In the genomic region with DNA sequence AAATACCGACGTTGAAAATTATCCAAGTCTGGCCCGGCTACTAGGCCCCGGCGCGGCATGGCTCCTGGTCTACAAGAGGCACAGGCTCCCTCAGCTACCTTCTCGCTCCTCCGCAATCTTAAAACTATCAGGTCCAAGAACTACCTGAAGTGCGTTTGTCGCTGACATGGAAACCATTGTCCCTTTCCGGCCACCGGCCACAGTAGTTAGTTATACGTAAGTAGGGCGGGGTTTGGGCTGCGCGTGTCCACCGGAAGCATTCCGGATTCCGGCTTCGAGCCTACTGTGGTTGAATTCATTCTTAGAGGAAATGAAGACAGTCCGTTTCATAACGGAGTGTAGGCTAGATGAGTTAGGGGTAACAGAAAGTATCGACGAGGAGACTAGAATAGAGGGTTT, we compare ENCODE assay signal across 8 mouse cellular contexts. TPM values are rescaled to one million over a fixed set of nuclear protein-coding genes. Genes with fewer than 3 reads are reported as not detected.
DNase-seq lines count a peak whose midpoint lies in the region; ATAC-seq and TF ChIP-seq lines count a peak whose summit lies in the region.
"Not testable (repeated sequence)": the region's sequence is repeated elsewhere in the genome, so short reads cannot be mapped to it uniquely, and the experiment has no call there.

A gene (plus strand): TSS at position 253 of the 399 bp plus-strand sequence.
A gene (minus strand): TSS at position 397 of the 399 bp plus-strand sequence.

- H3K9ac ChIP-seq in forebrain, embryonic 11.5 days (ENCODE audit: low read length): peak within 1 kb of the TSS; percentile 92
- peak within 1 kb of the TSS; percentile 94 for H3K9ac ChIP-seq in heart, embryonic 15.5 days
- peak within 1 kb of the TSS; percentile 97 for H3K9ac ChIP-seq in liver, embryonic 14.5 days (replicated peaks)
- H3K9ac ChIP-seq in stomach, embryonic 15.5 days: peak within 1 kb of the TSS; percentile 81

- not testable (repeated sequence) for TF ChIP-seq EP300 in liver, embryonic 14.5 days (IDR thresholded peaks at IDR 0.05; ENCODE audit: low read depth)

- H3ac ChIP-seq in C2C12 (ENCODE audit: control insufficient read depth, insufficient read length, low read depth): peak within 1 kb of the TSS; percentile 97

- peak within 1 kb of the TSS; percentile 91 for H3K27ac ChIP-seq in forebrain, embryonic 11.5 days (ENCODE audit: low read depth, low read length)
- peak within 1 kb of the TSS; percentile 99 for H3K27ac ChIP-seq in heart, embryonic 15.5 days
- peak within 1 kb of the TSS; percentile 89 for H3K27ac ChIP-seq in liver, embryonic 14.5 days
- H3K27ac ChIP-seq in stomach, embryonic 15.5 days: peak within 1 kb of the TSS; percentile 96

- H3K4me3 ChIP-seq in C2C12 (ENCODE audit: insufficient read depth, poor library complexity, severe bottlenecking): peak within 1 kb of the TSS; percentile 92
- H3K4me3 ChIP-seq in forebrain, embryonic 11.5 days (ENCODE audit: low read depth, low read length): peak within 1 kb of the TSS; percentile 67
- peak within 1 kb of the TSS; percentile 87 for H3K4me3 ChIP-seq in heart, embryonic 15.5 days
- peak within 1 kb of the TSS; percentile 85 to 98 for H3K4me3 ChIP-seq in liver, embryonic 14.5 days (ENCODE audit: insufficient read depth in 1 of 2, low read depth in 2 of 2, low read length in 2 of 2)
- H3K4me3 ChIP-seq in stomach, embryonic 15.5 days (replicated peaks): peak within 1 kb of the TSS; percentile 61

- not testable (repeated sequence) for H3K36me3 ChIP-seq in C2C12 (ENCODE audit: control insufficient read depth, insufficient read depth); forebrain, embryonic 11.5 days (ENCODE audit: control insufficient read depth, insufficient read depth, low read length); liver, embryonic 14.5 days (replicated peaks; ENCODE audit: control insufficient read depth, insufficient read depth, low read depth); stomach, embryonic 15.5 days
- H3K36me3 ChIP-seq in heart, embryonic 15.5 days: peaks cover 10% of the 10 kb centered on the region

- not testable (repeated sequence) for TF ChIP-seq CTCF in C2C12 (IDR thresholded peaks at IDR 0.05; ENCODE audit: control insufficient read depth, insufficient read depth, insufficient read length); liver, embryonic 14.5 days (IDR thresholded peaks at IDR 0.05; ENCODE audit: low read depth)

- not testable (repeated sequence) for H3K27me3 ChIP-seq in C2C12 (ENCODE audit: control insufficient read depth, insufficient read depth, insufficient read length); forebrain, embryonic 11.5 days (ENCODE audit: control insufficient read depth, insufficient read depth, low read length); heart, embryonic 15.5 days; liver, embryonic 14.5 days (ENCODE audit: control insufficient read depth, insufficient read depth, low read length); stomach, embryonic 15.5 days (replicated peaks)

- DNase-seq in c-Kit-negative CD71-positive TER-119-positive erythroid progenitor cells, embryonic 14.5 days (ENCODE audit: low read depth, low spot score): peak; percentile 82
- peak; percentile 89 for DNase-seq in forebrain, embryonic 11.5 days (ENCODE audit: low spot score)
- peak; percentile 95 to 96 for DNase-seq in kidney, postnatal 25 days
- peak; percentile 82 to 85 (median 84) for DNase-seq in liver, embryonic 14.5 days (ENCODE audit: low read depth in 3 of 3, low spot score in 3 of 3)
- peak; percentile 86 for DNase-seq in neural tube, embryonic 10.5 days (ENCODE audit: extremely low spot score, low spot score)

- not testable (repeated sequence) for H3K79me3 ChIP-seq in C2C12 (ENCODE audit: low read depth)

- H3K4me1 ChIP-seq in forebrain, embryonic 11.5 days (replicated peaks; ENCODE audit: control insufficient read depth, insufficient read depth, low read length): peaks cover 31% of the 10 kb centered on the region
- H3K4me1 ChIP-seq in heart, embryonic 15.5 days (replicated peaks): peaks cover 42% of the 10 kb centered on the region
- H3K4me1 ChIP-seq in liver, embryonic 14.5 days (replicated peaks; ENCODE audit: control insufficient read depth in 2 of 2, insufficient read depth in 2 of 2, low read length in 1 of 2): peaks cover 6 to 12% of the 10 kb centered on the region in 2 experiments
- peaks cover 38% of the 10 kb centered on the region for H3K4me1 ChIP-seq in stomach, embryonic 15.5 days

- H3K9me3 ChIP-seq in forebrain, embryonic 11.5 days (ENCODE audit: control insufficient read depth, low read length); heart, embryonic 15.5 days (replicated peaks); liver, embryonic 14.5 days (ENCODE audit: control insufficient read depth, low read length); stomach, embryonic 15.5 days: not testable (repeated sequence)

- peak within 1 kb of the TSS; percentile 77 for H3K4me2 ChIP-seq in forebrain, embryonic 11.5 days (ENCODE audit: low read depth, low read length, severe bottlenecking)
- peak within 1 kb of the TSS; percentile 82 for H3K4me2 ChIP-seq in heart, embryonic 15.5 days
- H3K4me2 ChIP-seq in liver, embryonic 14.5 days (ENCODE audit: low read depth): peak within 1 kb of the TSS; percentile 94
- peak within 1 kb of the TSS; percentile 66 for H3K4me2 ChIP-seq in stomach, embryonic 15.5 days

- ATAC-seq in forebrain, embryonic 11.5 days (replicated peaks; ENCODE audit: low FRiP score): peak; percentile 70
- peak; percentile 75 for ATAC-seq in heart, embryonic 15.5 days (replicated peaks; ENCODE audit: insufficient number of reproducible peaks, insufficient read depth, low FRiP score, low read depth)
- peak; percentile 79 for ATAC-seq in liver, embryonic 14.5 days (ENCODE audit: insufficient read depth)
- ATAC-seq in stomach, embryonic 15.5 days (ENCODE audit: insufficient read depth, low FRiP score, low read depth): peak; percentile 75

- H3K79me2 ChIP-seq in C2C12 (ENCODE audit: control insufficient read depth, insufficient read depth): peaks cover 26% of the 10 kb centered on the region

- WGBS in forebrain, embryonic 11.5 days: under 1% methylated on average over 23 of the region's 24 CpGs
- under 1% methylated on average over 24 of the region's 24 CpGs for WGBS in heart, embryonic 15.5 days
- 0% methylated on average over 24 of the region's 24 CpGs for WGBS in liver, embryonic 14.5 days (ENCODE audit: insufficient replicate concordance)
- WGBS in stomach, embryonic 15.5 days: 0% methylated on average over 24 of the region's 24 CpGs

TF ChIP-seq in C2C12, 6 proteins besides CTCF, POLR2A, EP300 and RAD21:
- TF ChIP-seq MAX (IDR thresholded peaks at IDR 0.05): peak; percentile 78

RNA-seq across cellular contexts. Expression of the first gene that starts in this region (rescaled TPM):
- 229 TPM for polyA plus RNA-seq in C2C12 (2012; fragmentation: generic; extraction: Trizol)
- 105 and 109 TPM in 2 replicates for polyA plus RNA-seq in forebrain, embryonic 11.5 days (2014; fragmentation: Nextera tagmentation; extraction: Ambion mirVana)
- polyA plus RNA-seq in heart, embryonic 15.5 days (2015; fragmentation: Nextera tagmentation; extraction: Ambion mirVana): 129 and 132 TPM in 2 replicates
- 70.9 and 76.9 TPM in 2 replicates for polyA plus RNA-seq in liver, embryonic 14.5 days (2012; rRNA removed)
- polyA plus RNA-seq in liver, embryonic 14.5 days (2014; fragmentation: Nextera tagmentation; extraction: Ambion mirVana): 120 and 127 TPM in 2 replicates
- 154 and 179 TPM in 2 replicates for polyA plus RNA-seq in stomach, embryonic 15.5 days (2015; fragmentation: Nextera tagmentation; extraction: Ambion mirVana)

RNA-seq across cellular contexts. Expression of the second gene that starts in this region (rescaled TPM):
- polyA plus RNA-seq in C2C12 (2012; fragmentation: generic; extraction: Trizol): 22.8 TPM
- polyA plus RNA-seq in forebrain, embryonic 11.5 days (2014; fragmentation: Nextera tagmentation; extraction: Ambion mirVana): 43.7 and 44.4 TPM in 2 replicates
- polyA plus RNA-seq in heart, embryonic 15.5 days (2015; fragmentation: Nextera tagmentation; extraction: Ambion mirVana): 20.6 and 24.0 TPM in 2 replicates
- polyA plus RNA-seq in liver, embryonic 14.5 days (2012; rRNA removed): 4.8 and 8.3 TPM in 2 replicates
- 6.2 and 7.3 TPM in 2 replicates for polyA plus RNA-seq in liver, embryonic 14.5 days (2014; fragmentation: Nextera tagmentation; extraction: Ambion mirVana)
- 24.9 and 25.3 TPM in 2 replicates for polyA plus RNA-seq in stomach, embryonic 15.5 days (2015; fragmentation: Nextera tagmentation; extraction: Ambion mirVana)

Comparison
In these comparisons a context has a peak if more than half of its experiments do, and no peak if none do; other contexts are left out.
1. Peak in every context shown above with its lines: DNase-seq, ATAC-seq, H3K4me3 ChIP-seq and H3K27ac ChIP-seq.